Mouse (Mus musculus): ENCODE results near the gene Fus. TPM values are rescaled to one million over a fixed set of nuclear protein-coding genes. Genes with fewer than 3 reads are reported as not detected.

The Fus gene
- polyA plus RNA-seq, 1 experiment from 2014 or later = 94.5 TPM

- Histone ChIP-seq H3K4me3 (ENCODE audit: low read depth, low read length) (no peak overlapping the region), H3K4me2 (ENCODE audit: low read depth, low read length) (no peak overlapping the region), H3K27ac (ENCODE audit: low read depth) (0 out of 2 replicates have a peak overlapping the region, but pooled peaks have one; percentile 86), H3K9me3 (ENCODE audit: low read length) (no peaks in the 10 kb centered on the region), H3K4me1 (ENCODE audit: insufficient read depth) (peaks cover 33% of the 10 kb centered on the region), H3K27me3 (ENCODE audit: insufficient read depth, low read length) (no peaks in the 10 kb centered on the region), H3K9ac (replicated peaks) (0 out of 2 replicates have a peak overlapping the region, but pooled peaks have one; percentile 7), H3K36me3 (replicated peaks; ENCODE audit: insufficient read depth, low read length) (peaks cover 16% of the 10 kb centered on the region; the same call in 1 of the 2 replicates)
- no peak for ATAC-seq
- no peak for TF ChIP-seq EP300 (IDR thresholded peaks at IDR 0.05; ENCODE audit: low read depth)
- TF ChIP-seq CTCF (IDR thresholded peaks at IDR 0.05; ENCODE audit: low read depth) = no peak
- DNase-seq = no peak
- WGBS (ENCODE audit: insufficient replicate concordance) = 68% methylated on average over 5 of the region's 5 CpGs
Observed at GRCm38 (mm10) chr7:127923714-127924113, 43.5 kb upstream of the Fus start.

- peaks cover 16% of the 10 kb centered on the region; the same call in 1 of the 2 replicates for H3K36me3 ChIP-seq (replicated peaks; ENCODE audit: insufficient read depth, low read length)
- H3K9me3 ChIP-seq (ENCODE audit: low read length) = no peaks in the 10 kb centered on the region
- H3K4me3 ChIP-seq (ENCODE audit: low read depth, low read length) = no peak overlapping the region
- TF ChIP-seq EP300 (IDR thresholded peaks at IDR 0.05; ENCODE audit: low read depth) (no peak), CTCF (IDR thresholded peaks at IDR 0.05; ENCODE audit: low read depth) (no peak)
- H3K4me1 ChIP-seq (ENCODE audit: insufficient read depth) = peaks cover 34% of the 10 kb centered on the region
- WGBS (ENCODE audit: insufficient replicate concordance) = 89% methylated on average over 5 of the region's 5 CpGs
- no peak overlapping the region for H3K9ac ChIP-seq (replicated peaks)
- H3K4me2 ChIP-seq (ENCODE audit: low read depth, low read length) = no peak overlapping the region
- H3K27me3 ChIP-seq (ENCODE audit: insufficient read depth, low read length) = no peaks in the 10 kb centered on the region
- no peak overlapping the region for H3K27ac ChIP-seq (ENCODE audit: low read depth)
- no peak for ATAC-seq
- DNase-seq = no peak
Observed at GRCm38 (mm10) chr7:127925252-127925651, 42.0 kb upstream of the Fus start.

- TF ChIP-seq CTCF (IDR thresholded peaks at IDR 0.05; ENCODE audit: low read depth) = no peak
- no peak for TF ChIP-seq EP300 (IDR thresholded peaks at IDR 0.05; ENCODE audit: low read depth)
- H3K9ac ChIP-seq (replicated peaks) = no peak overlapping the region
- no peaks in the 10 kb centered on the region for H3K9me3 ChIP-seq (ENCODE audit: low read length)
- H3K36me3 ChIP-seq (replicated peaks; ENCODE audit: insufficient read depth, low read length) = peaks cover 16% of the 10 kb centered on the region; the same call in 1 of the 2 replicates
- 89% methylated on average over 8 of the region's 8 CpGs for WGBS (ENCODE audit: insufficient replicate concordance)
- H3K4me1 ChIP-seq (ENCODE audit: insufficient read depth) = peaks cover 34% of the 10 kb centered on the region
- ATAC-seq (no peak), DNase-seq (no peak)
- H3K4me3 ChIP-seq (ENCODE audit: low read depth, low read length) = no peak overlapping the region
- no peak overlapping the region for H3K27ac ChIP-seq (ENCODE audit: low read depth)
- no peak overlapping the region for H3K4me2 ChIP-seq (ENCODE audit: low read depth, low read length)
- no peaks in the 10 kb centered on the region for H3K27me3 ChIP-seq (ENCODE audit: insufficient read depth, low read length)
Observed at GRCm38 (mm10) chr7:127926066-127926465, 41.2 kb upstream of the Fus start.

GRCm38 (mm10) chr7:127926846-127927245, 40.4 kb upstream of the Fus start:
- H3K4me3 ChIP-seq (ENCODE audit: low read depth, low read length) = no peak overlapping the region
- peaks cover 36% of the 10 kb centered on the region for H3K4me1 ChIP-seq (ENCODE audit: insufficient read depth)
- H3K9ac ChIP-seq (replicated peaks) = no peak overlapping the region
- H3K4me2 ChIP-seq (ENCODE audit: low read depth, low read length) = no peak overlapping the region
- no peak for TF ChIP-seq CTCF (IDR thresholded peaks at IDR 0.05; ENCODE audit: low read depth)
- no peak for TF ChIP-seq EP300 (IDR thresholded peaks at IDR 0.05; ENCODE audit: low read depth)
- 75% methylated on average over 11 of the region's 11 CpGs for WGBS (ENCODE audit: insufficient replicate concordance)
- peaks cover 16% of the 10 kb centered on the region; the same call in 1 of the 2 replicates for H3K36me3 ChIP-seq (replicated peaks; ENCODE audit: insufficient read depth, low read length)
- H3K27ac ChIP-seq (ENCODE audit: low read depth) = no peak overlapping the region
- H3K27me3 ChIP-seq (ENCODE audit: insufficient read depth, low read length) = no peaks in the 10 kb centered on the region
- ATAC-seq (no peak), DNase-seq (no peak)
- no peaks in the 10 kb centered on the region for H3K9me3 ChIP-seq (ENCODE audit: low read length)

GRCm38 (mm10) chr7:127927726-127928125, 39.5 kb upstream of the Fus start:
- H3K36me3 ChIP-seq (replicated peaks; ENCODE audit: insufficient read depth, low read length) = peaks cover 16% of the 10 kb centered on the region; the same call in 1 of the 2 replicates
- no peak for DNase-seq
- H3K4me2 ChIP-seq (ENCODE audit: low read depth, low read length) = peak overlapping the region; percentile 29; the same call in 1 of the 2 replicates
- H3K4me3 ChIP-seq (ENCODE audit: low read depth, low read length) = no peak overlapping the region
- peaks cover 32% of the 10 kb centered on the region for H3K4me1 ChIP-seq (ENCODE audit: insufficient read depth)
- WGBS (ENCODE audit: insufficient replicate concordance) = 86% methylated on average over 11 of the region's 11 CpGs
- no peaks in the 10 kb centered on the region for H3K9me3 ChIP-seq (ENCODE audit: low read length)
- H3K27me3 ChIP-seq (ENCODE audit: insufficient read depth, low read length) = no peaks in the 10 kb centered on the region
- no peak for ATAC-seq
- no peak overlapping the region for H3K27ac ChIP-seq (ENCODE audit: low read depth)
- no peak for TF ChIP-seq CTCF (IDR thresholded peaks at IDR 0.05; ENCODE audit: low read depth)
- no peak for TF ChIP-seq EP300 (IDR thresholded peaks at IDR 0.05; ENCODE audit: low read depth)
- 0 out of 2 replicates have a peak overlapping the region, but pooled peaks have one; percentile 41 for H3K9ac ChIP-seq (replicated peaks)

GRCm38 (mm10) chr7:127928596-127928995, 38.7 kb upstream of the Fus start:
- Histone ChIP-seq H3K36me3 (replicated peaks; ENCODE audit: insufficient read depth, low read length) (peaks cover 16% of the 10 kb centered on the region; the same call in 1 of the 2 replicates), H3K4me2 (ENCODE audit: low read depth, low read length) (peak overlapping the region; percentile 68), H3K4me3 (ENCODE audit: low read depth, low read length) (peak overlapping the region; percentile 42), H3K9ac (replicated peaks) (peak overlapping the region; percentile 52), H3K4me1 (ENCODE audit: insufficient read depth) (peaks cover 28% of the 10 kb centered on the region), H3K27me3 (ENCODE audit: insufficient read depth, low read length) (no peaks in the 10 kb centered on the region), H3K27ac (ENCODE audit: low read depth) (no peak overlapping the region), H3K9me3 (ENCODE audit: low read length) (no peaks in the 10 kb centered on the region)
- DNase-seq (no peak), ATAC-seq (peak; percentile 10; the same call in 1 of the 2 replicates)
- TF ChIP-seq EP300 (IDR thresholded peaks at IDR 0.05; ENCODE audit: low read depth) (no peak), CTCF (IDR thresholded peaks at IDR 0.05; ENCODE audit: low read depth) (0 out of 2 replicates have a peak, but pooled peaks have one; percentile 5)
- WGBS (ENCODE audit: insufficient replicate concordance) = 56% methylated on average over 5 of the region's 5 CpGs

Measured in liver, postnatal 0 days (tissue).